Mouse (Mus musculus) brain, embryonic 18.5 days (tissue): ENCODE data around the gene Sacs.
A peak's percentile ranks its signal among the peaks of the same experiment; 100 is the strongest.
"Not testable (repeated sequence)": the region's sequence is repeated elsewhere in the genome, so short reads cannot be mapped to it uniquely, and the experiment has no call there.

Experiments used
- DNase-seq: peaks from one replicate; pipeline ENCODE4 v3.0.0-alpha.2; 2012; ENCODE audit warnings: low read depth, low spot score

The Sacs gene

DNA sequence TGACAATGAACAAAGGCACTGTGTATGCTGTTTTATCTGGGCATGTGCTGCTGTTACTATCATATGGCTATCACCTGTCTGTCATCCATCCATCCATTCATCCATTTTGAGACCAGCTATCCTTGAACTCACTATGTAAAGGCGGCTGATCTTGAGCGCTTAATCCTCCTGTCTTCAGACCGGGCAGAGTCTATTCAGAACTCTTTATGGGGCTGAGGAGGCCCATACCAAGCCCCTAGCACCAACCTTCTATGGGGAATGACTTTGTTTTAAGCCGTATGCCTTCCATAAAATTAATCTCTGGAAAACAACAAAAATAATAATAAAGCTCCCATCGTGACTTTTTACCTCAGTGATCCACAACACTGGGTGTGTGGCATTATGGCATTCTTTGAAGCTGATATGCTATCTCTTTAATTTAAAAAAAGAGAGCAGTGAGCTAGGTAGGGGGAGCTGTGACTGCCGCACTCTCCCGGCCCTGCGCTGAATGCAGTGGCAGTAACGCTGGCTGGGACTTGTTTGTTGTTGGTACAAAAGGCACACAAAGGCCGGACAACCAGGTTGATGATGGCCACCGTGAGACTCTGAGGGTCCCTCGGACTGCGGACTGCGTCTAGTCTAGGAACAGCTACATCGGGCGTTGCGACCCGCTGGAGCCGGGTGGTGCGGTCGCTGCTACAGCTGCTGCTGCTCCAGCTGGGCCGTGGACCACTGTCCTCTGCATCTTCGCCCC lies at the start of gene Sacs:
Sacs (plus strand) TSS at position 464 of the 733 bp plus-strand sequence.
- peak; percentile 39 for DNase-seq

DNA sequence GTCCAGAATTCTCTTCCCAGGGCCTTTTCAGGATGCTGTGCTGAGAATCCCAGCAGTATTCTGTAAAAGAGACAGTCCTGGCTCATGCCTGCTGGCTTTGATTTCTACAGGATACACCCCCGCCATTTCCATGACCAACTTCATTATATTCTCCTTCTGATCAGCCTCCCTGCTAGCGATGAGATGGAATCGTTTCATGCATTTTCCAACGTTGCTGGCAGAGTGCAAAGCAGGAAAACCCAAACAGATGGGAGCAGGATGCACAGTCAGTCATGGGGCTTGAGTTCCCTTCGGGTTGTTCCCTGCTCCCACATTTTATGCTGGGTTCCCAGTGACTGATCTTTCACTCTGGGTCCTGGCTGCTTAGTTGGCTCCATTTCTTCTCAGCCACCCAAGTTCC lies 47.3 kb upstream of the Sacs start:
- peak; percentile 36 for DNase-seq

DNA sequence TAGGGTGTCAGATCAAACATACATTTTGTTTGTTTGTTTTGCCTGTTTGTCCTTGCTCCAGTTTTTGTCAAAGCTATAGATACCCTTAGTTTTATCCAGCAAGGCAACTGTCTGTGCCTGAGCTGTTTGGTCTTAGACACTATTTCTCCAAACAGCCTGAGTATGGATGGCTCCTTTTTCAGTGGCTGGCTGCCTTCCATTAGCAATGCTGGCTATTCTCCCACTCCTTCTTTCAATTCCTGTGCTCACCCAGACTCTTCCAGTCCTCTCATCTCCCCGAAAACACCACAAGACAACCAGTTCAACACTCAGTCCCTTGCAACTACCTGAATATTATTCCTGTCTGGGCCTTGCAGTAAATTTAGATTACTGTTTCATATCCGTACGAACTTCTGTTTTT lies 46.2 kb upstream of the Sacs start:
- no peak for DNase-seq

DNA sequence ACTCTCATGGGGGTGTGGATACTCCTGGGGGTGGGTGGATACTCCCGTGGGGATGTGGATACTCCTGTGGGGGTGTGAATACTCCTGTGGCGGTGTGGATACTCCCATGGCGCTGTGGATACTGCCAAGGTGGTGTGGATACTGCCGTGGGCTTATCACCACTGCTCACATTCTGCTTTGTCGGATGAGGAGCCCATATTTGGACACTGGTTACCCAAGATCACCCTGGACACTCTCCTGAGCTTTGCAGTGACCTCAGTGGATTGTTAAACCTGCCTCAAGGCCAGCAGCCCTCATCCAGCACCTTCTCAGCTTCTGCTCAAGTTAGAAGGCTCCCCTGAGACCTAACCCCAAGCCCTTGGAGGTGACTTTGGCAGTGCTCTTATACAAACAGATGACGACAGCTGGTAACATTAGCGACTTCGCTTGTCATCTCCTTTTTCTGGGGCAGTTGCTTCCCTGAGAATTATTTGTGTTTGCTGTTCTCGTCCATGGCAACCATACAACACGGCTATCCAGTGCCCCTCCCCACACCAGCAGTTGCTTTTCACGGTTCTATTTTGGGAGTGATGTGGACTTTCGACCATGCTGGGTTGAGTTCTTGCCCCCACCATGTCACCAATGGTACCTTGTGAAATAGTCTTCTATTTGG lies 40.2 kb upstream of the Sacs start:
- no peak for DNase-seq

DNA sequence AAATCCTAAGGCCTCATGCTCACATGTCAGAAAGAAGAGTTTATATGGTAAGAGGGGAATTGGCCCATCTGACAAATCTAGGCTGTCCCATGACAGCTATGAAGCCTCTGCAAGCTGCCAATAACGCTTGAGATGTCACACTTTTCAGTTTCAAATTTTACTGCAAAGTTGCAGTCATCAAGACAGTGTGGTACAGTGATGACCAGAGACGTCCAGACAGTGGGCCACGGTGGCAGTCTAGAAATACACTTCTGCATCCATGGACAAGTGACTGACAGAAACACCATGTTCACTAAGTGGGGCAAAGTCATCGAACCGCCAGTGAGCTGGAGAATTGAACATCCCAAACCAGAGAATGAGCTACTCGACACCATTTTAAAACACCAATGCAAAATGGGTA lies 37.5 kb upstream of the Sacs start:
- no peak for DNase-seq

DNA sequence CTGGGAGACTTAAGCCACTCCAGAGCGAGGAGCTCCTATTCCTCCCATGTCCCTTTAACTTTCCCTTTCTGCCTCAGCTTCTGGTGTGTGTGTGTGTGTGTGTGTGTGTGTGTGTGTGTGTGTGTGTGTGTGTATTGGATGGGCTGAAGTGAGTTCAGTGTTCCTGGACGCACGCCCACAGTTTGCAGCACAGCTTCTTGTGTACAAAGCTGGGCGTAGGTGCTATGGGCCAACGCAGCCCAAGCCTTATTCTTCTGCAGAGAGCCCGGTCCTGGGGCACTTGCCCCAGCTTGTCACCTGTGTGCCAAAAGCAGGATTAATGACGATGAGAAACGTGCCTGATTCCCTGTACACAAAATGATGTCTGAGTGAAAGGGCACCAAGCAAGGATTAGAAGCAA lies 31.9 kb upstream of the Sacs start:
- no peak for DNase-seq

DNA sequence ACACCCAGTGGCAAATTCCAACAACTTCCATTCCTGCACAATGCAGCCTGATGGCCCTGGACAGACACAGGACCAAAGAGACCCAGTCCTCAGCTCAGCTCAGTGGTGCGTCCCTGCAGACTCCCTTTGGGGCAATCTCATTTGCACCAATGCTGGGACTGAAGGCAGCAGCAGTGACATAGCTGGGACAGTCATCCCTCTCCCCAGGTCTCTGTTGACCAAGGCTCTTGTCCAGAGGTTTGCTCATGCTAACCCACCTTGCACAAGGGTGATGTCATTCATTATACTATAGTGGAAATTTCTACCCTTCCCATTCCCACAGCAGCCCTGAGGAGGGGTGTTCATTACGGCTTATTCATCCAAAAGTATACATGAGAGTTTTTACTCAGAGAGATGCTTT lies 29.6 kb upstream of the Sacs start:
- no peak for DNase-seq

DNA sequence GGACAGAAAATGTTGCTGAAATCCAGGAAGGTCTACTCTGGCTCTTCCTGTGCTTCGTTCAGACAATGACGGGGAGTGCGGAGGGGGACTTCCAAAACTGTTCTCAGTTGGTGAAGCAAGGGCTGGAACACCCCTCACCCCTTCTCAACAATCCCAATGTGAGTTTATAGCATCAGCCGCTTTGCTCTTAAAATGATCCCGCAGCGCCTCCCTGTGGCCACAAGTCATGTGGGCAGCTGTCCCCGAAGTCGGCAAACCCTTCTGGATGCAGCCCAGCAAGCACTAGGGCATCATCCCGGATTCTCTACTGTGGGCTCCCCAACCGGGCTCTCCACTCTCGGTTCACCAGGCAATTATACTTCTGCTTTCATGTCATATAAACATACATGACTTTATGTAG lies 25.9 kb upstream of the Sacs start:
- peak; percentile 37 for DNase-seq

DNA sequence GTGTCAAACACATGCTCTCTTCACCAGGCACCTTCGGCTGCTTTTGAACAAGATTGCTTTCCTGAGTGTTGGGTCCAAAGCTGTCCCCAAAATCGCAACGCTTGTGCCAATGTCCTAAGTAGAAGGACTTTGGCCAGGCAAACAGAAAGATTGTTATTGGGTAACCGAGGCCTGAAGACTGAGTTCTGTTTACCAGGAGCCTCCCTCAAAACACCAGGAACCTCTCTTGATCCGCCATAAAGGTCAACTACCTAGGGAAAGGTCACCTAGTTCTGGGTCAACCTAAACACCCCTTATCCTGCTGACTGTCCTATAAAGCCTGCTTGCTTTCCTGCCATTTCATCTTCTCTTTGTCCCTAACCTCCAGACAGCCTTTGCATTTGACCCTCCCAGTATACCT lies 13.5 kb upstream of the Sacs start:
- DNase-seq, result no peak

DNA sequence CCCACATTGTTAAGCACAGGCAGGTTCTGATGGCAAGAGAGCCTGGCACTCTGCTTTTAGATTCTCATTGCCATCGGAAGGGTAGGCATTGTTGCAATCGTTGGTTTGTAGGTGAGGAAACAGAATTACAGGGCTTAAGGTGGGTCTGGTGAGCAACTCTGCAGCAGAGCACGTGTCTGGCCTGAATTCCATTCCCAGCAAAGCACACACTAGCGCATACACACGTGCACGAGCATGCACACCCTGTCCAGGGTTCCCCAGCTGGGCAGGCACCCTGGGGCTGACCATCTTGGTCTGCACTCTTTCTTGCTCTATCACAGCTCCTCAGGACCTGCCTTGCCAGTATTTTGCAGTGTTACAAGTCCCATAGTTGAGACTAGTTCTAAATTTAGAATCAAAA lies 13.1 kb upstream of the Sacs start:
- no peak for DNase-seq

DNA sequence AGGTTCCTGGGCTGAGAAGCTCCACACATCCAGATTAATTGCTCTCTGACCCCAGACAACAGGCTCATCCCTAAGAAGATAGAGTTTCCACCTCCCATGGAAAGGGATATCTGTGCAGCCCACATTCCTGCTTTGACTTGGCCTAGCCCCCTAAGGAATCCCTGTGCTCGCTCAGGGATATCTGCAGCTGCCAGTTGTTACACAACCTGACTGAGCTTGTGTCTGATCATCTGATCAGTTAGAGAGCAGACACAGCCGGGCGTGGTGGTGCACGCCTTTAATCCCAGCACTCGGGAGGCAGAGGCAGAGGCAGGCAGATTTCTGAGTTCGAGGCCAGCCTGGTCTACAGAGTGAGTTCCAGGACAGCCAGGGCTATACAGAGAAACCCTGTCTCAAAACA lies 10.9 kb upstream of the Sacs start:
- DNase-seq, result not testable (repeated sequence)

DNA sequence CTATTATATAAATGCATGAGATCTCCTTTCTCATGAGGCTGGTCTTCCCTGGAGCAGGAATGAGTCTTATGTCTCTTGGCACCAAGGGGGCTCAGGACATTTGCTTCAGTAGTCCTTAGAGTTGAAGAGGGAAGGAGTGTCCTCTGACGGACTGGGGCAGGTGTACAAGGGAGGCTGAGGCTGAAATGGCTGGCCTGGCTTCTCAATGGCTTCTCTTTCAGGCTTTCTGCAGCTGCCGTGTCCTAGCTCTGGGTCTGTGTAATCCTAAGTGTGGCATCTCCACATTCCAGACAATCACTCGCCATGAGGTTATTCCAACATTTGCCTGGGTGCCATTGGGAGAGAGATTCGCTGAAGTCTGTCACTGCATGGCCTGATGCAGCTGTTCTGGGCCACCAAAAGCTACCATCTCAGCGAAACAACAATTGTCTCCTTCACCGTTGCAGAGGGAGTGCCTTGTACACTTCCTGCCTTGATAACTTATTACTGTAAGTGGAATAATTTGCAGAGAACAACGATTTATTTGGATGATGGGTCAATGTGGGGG lies 9.2 kb upstream of the Sacs start:
- no peak for DNase-seq

DNA sequence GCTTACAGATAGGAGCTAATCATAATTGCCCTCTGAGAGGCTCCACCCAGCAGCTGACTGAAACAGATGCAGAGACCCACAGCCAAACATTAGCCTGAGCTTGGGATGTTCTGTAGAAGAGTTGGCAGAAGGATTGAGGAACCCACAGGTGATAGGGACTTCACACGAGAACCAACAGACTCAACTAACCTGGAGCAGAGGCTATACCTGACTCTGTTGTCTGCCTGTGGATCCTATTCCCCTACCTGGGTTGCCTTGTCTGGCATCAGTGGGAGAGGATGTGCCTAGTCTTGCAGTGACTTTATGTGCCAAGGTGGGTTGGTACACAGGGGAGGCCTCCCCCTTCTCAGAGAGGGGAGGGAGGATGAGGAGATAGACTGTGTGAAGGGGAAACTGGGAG lies 5.7 kb upstream of the Sacs start:
- DNase-seq, result no peak

DNA sequence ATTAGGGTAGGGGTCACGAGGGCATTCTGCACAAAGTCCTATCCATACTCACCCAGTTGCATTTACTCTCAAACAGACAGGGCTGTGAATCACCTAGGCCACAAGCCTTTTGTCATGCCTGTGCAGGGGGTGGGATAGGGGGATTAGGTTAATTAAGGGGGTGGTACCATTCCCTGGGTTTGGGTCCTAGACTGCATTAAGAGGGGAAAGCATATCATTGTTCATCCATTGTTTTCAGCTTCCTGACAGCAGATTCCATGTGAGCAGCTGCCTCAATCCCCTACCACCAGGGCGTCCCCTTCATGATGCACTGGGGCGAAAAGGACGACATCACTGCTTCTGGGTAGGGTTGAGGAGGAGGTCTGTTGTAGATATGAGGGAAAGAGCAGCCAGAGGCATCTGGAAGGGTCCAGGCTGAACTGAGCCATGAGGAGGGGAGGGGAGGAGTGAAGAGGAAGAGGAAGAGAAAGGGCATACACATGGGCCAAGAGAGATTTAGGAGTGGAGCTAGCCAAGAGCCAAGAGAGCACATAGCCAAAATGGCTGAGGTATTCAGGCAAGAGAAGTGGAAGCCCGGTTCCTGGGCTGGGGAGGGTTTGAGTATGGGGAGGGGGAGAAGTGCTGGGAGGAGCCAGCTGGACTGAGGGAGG lies 3.8 kb upstream of the Sacs start:
- DNase-seq, result no peak

DNA sequence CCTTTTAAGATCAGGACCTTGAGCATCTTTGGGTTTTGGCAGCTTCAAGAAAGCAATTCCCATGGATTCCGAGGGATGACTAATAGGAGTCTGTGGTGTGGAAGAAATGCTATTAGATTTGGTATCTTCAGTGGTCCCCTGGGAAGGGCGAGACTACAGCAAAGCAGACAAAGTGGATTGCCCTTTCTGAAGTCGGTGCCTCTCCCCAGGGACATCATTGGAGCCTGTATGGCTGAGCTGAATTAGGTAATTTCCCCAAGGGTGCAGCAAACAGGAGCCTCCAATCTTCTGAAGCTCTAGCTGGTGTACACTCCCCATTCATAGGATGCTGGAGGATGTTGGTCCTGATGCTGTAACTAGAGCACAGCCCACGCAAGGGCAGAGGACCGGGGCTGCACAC lies 847 bp upstream of the Sacs start:
- DNase-seq, result no peak

DNA sequence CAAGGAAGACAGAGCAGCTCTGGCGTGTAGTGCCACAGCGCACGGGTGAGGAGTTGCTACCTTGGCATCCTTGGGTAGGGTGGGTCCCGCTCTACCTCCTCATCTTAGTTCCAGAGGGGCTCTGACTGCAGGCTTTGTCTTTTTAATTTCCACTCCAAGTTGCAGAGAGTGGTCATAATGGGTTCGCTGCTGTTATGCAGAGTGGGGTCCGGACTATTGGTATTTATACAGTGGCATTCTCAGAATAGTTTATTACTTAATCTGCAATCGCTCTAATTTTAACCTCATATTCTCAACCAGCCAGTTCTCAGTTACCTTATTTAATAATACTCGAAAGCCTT lies 440 bp downstream of the Sacs start:
- no peak for DNase-seq

DNA sequence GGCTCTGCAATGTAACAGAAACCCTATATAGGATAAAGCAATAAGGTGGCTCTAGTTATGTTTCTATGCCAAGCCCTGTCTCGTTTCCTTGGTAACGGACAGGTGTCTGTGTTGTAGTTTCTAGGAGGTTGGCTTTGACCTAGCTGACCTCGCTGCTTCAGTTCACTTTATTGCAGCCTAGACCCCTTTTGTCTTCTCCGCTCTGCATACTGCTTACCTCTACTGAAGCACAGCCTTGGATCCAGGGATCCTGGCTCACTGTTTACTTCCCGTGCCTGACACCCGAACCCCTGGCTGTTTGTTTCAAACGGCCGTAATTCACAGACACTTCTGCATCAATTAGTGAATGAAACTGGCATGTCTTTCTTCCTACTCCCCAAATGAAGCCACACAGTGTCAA lies 5.1 kb downstream of the Sacs start:
- DNase-seq, result no peak

DNA sequence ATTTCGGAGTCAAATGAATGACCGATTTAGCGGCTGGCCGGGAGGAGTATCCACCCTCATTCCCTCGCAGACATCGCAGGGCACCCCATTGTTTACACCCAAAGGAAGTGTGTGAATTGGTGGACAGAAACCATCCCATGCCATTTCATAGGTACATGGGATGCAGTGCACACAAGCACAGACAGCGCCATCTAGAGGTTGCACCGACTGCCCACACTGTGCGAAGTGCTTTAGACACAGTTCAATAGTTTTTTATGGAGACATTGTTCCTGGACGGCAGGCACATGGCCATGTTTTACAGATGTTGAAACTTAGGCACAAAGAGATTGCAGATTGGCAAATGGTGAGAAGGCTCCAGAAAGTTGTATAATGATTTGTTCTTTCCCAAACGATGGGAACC lies 5.6 kb downstream of the Sacs start:
- no peak for DNase-seq

DNA sequence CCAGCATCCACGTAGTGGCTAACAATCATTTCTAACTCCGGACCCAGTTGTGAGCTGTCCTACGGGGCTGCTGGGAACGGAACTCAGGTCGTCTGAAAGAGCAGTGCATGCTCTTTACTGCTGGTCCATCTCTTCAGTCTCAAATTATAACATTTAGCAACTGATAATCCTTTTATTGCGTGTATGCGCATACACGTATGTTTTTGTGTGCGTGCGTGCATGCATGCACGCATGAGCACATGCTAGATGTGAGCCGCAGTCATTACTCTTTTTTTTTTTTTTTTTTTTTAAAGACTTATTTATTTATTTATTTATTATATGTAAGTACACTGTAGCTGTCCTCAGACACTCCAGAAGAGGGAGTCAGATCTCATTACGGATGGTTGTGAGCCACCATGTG lies 12.2 kb downstream of the Sacs start:
- DNase-seq, result not testable (repeated sequence)

DNA sequence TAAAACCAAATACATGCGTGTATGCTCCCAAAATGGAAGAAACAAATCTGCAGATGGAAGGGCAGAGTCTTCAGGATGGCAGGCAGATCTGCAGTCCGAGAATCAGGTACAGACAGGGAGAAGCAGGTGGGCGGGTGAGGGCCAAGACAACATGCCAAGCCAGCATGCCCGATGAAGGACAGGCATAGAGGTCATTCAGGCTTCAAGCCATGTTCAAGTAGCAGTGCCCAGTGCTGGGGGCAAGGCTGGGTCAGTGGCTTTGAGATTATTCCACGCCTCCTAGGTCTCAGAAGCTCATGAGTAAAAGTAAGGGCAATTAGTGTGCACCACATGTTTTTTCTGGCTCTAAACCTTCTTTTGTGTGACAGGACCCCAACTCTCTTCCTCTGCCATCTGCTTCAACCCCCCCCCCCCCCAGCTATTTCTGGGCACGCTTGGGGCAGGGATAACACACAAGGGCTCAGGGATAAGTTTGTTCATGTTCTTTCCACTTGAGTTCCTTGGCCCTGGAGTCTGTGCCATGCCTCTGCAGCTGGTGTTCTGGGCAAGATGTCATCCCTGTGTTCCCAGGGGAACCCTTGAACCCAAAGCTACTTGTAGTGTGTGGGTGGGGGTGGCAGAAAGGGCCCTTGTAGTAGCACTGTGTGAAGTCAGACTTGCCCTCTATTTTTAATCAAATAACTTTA lies 16.8 kb downstream of the Sacs start:
- no peak for DNase-seq

DNA sequence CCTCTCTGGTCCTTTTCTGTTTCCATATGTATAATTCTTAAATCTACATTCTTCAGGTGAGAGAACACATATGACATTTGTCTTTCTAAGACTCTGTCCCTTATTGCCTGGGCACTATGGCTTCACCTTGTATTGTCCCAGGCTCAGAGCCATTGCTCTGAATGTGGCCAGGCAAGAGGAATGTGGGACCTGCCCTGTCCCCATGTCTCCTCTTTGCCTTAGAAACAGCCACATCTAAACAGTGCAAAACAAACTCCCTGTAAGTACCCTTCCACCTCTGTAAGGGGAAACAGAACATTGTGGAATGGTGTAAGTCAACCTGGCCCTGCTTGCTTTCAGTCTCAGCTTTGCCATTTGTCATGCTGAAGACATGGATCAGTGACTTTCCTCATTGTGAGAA lies 17.4 kb downstream of the Sacs start:
- DNase-seq, result no peak

DNA sequence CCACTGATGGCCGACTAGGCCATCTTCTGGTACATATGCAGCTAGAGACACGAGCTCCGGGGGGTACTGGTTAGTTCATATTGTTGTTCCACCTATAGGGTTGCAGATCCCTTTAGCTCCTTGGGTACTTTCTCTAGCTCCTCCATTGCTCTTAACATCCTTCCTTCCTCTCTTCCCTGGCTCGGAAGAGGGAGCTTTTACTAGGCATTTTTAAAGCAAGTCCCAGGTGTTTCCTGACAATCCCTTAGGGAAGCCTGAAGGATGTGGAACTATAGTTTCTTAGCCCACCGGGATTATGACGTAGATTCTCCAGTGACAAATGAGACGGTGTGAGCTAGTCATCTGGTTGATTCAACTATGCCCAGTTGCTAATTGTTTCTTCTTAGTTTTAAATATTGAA lies 19.2 kb downstream of the Sacs start:
- DNase-seq, result not testable (repeated sequence)
